Mouse (Mus musculus) T-helper 1 cell (primary cell): ENCODE measurements around the gene B3galt6.

Experiments
- in situ Hi-C: fragments of 300-600 bp; cut with MboI, MseI; formaldehyde crosslinking; loops from one replicate; pipeline ENCODE4 v1.15.1; 2025; ENCODE audit warnings: high pct_unique_total_duplicates

The B3galt6 gene

DNA sequence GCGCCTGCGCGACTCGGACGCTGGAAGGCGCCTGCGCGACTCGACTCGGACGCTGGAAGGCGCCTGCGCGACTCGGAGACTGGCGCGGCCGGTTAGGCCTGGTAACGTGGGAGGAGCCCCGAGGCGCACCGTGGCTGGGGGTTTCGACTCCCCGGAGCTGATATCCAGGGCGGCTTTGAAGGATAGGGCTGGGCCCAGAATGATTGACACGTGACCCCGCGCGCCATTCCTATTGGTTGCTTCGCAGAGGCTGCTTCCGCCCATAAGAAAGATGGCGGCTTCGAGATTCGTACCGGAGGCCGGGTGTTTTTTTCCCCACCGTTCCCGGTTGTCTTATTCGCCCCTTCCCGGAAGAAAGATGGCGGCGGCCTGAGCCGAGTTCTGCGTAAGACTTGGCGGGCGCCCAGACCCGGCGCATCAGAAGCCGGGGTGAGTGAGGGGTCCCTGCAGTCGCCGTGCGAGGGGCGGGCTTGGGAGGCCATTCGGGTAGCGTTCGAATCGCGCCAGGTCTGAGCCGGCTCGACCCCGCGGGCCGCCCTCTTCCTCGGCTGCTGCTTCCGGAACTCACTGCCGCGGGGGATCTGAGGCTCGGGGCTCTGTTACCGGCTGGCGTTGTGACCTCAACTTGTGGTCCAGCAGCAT, 578 bp upstream of the B3galt6 start:
- in situ Hi-C loops = no loop called here

DNA sequence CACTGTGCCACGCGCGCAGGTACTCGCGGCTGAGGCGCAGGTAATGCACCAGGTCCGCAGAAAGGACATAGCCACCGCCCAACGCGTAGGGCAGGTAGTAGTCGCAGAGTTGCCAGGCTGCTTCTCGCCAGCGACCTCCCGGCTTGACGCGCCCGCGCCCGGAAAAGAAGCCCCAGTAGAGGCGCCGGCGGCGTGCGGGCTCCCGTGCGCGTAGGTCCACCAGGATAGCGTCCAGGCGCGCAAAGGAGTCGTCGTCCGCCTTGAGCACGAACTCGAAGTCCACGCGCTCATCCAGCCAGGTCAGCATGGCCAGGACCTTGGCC, 580 bp downstream of the B3galt6 start:
- in situ Hi-C loops = no loop called here

DNA sequence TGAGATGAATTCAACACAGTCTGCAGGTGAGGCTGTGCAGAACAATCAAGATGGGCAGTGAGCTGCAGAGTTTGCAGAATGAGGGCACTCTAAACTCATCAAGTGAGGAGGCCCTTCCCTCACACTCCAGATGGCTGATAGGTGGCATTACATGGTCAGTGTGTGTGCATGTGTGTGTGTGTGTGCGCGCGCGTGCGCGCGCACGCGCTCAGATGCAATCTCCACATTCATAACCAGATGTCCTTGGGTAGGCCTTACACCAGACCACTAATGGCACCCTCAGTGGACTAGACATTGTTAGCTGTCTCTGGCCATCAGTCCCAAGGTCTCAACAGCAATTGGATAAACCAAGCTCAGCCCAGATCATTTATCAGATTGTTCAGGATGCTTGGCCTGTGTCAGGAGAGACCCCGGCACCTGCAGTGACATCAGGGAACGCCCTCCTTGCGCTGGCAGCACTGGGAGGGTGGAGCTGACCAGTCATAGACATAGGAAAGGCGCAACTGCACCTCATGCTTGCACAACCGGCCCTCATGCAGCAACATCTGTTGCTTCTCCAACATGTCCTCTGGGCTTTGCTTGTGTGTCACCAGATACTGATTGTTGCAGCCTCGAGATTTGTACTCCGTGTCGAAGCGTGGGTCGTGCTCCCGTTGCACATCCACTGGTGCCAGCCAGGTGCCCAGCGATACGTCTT, 1.1 kb downstream of the B3galt6 start:
- in situ Hi-C loops = no loop called here

DNA sequence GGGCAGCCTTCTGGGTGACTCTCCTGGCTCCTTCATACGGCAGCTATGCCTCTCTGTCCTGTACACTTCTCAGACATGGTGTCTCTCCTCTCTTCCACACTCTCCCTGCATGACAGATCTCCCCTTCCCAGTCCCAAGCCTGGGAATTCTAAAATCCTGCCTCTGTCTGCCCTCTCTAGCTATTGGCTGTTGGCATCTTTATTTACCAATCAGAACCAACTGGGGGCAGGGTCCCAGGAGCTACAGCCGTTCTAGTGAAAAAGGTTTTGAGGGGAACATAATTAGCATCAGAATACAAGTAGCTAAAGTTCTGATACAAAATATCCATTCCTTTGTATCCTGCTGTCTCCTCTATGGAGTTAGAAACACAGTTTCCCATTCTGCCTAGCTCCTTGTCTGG, 8.7 kb downstream of the B3galt6 start:
- in situ Hi-C loops = no loop called here

DNA sequence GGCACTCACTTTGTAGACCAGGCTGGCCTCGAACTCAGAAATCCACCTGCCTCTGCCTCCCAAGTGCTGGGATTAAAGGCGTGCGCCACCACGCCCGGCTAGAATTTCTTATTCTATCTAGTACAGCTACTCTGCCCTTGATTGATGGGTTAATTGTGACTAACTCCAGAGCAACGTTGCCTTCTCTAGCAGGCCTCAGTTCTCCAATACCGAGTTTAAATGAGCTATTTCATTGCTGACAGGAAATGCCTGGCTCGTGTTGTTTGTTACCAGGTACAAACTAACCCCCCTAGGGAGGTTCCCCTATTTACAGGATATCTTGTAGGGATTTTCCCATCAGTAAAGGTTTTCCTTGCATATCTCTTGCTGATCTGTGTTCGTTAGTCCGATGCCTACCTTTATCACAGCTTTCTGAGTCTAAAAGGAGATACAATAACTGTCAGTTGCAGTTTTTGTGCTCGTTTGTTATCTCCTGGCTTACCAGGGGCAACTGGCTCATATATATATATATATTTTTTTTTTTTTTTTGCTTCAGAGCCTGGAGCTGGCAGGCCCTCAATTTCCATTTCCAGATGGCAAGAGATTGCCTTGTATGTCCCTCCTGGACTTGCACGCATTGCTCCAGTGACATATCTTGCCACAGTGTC, 10.9 kb downstream of the B3galt6 start:
- in situ Hi-C loops = no loop called here

DNA sequence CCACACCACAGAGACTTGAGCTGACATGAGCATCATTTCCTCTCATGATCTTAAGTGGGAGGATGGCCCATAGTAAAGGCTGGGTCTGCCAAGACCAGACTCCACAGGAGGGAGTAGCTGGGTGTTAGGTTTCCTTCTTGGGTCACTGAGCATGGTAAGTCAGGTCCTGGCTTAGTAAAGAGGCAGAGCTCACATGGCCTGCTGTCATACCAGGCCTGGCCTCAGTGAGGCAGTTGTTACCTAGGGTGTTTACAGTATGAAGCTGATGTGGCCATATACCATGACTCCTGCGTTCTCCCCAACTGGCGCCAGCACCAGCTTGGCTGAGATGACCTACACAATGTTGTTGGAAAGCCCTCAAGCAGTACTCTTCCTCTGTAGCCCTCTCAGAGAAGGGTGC, 19.2 kb downstream of the B3galt6 start:
- in situ Hi-C loops = no loop called here

DNA sequence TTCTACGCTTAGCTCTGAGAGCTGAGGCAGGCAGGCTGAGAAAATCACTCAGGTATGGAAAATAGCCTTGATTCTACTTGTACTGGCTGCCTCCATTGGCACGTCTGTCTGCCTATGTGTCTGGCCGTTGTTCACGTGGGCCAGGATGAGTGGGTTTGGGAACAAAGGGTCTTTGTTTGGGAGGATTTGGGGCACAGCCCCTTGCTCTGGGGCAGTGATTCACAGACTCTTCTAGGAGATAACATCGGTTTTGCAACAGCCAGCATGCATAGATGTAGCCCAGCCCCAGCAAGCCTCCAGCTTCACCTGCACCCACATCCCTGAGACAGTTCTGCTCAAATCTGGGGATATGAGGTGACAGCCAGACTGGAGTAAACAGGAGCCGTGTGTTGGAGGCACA, 19.8 kb downstream of the B3galt6 start:
- in situ Hi-C loops = no loop called here

DNA sequence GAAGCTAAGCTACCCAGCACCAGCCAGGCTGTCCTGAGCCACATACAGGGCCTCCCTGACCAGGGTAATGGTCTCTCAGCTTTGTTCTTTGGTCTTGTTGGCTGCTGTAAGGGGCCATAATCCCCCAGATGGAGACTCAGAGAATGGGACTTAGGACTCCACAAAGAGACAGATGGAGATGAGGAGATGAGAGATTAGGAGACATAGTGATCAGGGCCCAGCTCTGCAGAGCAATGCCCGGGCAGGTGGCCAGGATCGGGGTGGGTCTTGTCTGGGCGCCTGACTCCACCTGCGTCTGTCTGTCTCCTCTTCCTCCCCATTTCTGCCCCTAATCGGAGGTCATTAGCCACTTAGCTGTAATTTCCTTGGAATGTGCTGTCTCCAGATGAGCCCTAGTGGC, 22.2 kb downstream of the B3galt6 start:
- in situ Hi-C loops = no loop called here

DNA sequence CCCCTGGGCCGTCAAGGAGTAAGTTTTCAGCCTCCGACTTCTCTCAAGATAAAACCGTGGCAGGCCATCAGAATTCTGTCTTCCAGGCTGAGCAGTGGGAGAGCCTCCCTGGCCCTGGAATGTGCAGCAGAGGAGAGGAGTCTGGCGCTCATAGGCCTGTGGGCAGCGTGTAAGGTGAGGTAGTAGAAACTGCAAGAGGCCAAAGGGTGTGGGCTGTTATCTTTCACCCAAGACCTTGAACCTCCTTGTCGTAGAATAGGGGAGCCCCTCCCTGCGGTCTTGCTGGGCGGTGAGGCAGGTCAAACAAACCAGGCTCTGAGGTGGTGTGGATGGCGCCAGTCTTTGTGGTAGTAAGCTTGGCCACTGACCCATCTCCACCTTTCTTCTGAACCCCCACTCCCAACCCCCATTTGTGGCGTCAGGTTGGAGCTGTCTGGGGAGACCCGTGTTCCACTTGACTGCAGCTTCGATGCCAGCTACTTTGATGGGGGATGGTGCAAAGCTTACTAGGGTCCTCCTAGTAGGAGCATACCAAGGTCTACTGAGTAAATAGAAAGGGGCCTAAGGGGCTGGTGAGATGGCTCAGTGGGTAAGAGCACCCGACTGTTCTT, 23.3 kb downstream of the B3galt6 start:
- in situ Hi-C loops = no loop called here

DNA sequence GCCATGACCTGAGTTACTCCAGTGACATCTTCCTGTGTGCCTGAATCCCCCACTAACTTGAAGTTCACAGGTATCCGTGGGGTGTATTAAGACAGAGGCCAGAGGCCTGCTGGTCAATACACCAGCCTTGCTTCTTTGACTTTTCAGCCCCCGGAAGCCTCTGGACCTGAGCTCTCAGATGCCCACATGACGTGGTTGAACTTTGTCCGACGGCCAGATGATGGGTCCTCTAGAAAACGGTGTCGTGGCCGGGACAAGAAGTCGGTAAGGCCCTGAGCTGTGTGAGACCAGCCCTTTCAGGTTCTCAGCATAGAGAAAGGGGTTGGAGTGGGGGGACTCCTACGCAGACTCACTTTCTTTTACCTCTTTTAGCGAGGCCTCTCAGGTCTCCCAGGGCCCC, 28.1 kb downstream of the B3galt6 start:
- in situ Hi-C loops = loop anchor here (5.0 kb wide), 1 partner anchor 68 kb away; no protein-coding TSS in a partner anchor

DNA sequence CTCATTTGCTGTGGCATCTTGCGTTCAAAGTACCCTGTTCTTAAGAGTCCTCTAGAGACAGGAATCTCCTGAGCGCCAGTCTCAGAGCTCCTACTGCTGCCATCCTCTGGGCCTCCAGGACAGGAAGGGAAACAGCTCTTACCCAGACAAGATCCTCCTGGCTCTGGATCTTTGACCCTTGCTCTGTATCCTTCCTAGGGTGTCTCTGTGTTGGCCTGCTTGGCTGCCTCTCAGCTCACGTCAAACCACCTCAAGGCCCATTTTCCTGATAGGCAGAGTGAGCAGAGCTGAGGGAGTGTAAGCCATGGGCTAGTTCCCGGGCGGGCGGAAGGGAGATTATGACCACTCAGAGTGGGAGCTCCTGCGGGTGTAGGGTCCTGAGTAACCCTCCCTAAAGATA, 29.3 kb downstream of the B3galt6 start:
- in situ Hi-C loops = loop anchor here (5.0 kb wide), 1 partner anchor 69 kb away; no protein-coding TSS in a partner anchor

DNA sequence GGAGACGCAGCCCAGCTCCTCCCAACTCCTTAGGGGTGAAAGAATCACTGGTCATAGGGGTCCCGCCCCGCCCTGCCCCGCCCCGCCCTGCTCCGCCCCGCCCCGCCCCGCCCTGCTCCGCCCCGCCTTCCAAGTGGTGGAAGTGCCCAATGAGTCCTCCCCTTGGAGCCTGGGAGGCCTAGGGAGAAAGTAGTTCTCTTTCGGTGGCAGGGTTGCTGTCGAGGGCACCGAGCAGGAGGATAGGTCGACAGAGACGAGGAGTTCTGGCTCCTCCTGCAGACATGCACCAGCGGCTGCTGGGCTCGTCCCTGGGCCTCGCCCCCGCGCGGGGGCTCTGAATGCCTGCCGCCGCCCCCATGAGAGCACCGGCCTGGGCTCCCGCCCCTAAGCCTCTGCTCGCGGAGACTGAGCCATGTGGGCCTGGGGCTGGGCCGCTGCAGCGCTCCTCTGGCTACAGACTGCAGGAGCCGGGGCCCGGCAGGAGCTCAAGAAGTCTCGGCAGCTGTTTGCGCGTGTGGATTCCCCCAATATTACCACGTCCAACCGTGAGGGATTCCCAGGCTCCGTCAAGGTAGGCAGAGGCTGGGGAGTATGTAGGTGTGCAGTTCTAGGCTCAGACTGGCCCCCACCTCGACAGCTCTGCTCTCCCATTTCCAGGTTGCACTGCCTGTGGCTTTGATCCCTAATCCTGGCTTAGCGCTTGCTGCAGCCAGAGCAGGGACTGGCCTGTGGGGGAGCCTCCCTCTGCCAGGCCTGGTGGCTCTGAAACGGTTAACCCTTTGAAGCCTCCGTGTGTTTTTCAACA, 30.1 kb downstream of the B3galt6 start, which contains the start of gene C1qtnf12:
Gene C1qtnf12, plus strand, starts transcription at position 152 of the 805 bp plus-strand sequence.
- in situ Hi-C loops = loop anchor here (5.0 kb wide), 1 partner anchor 70 kb away; no protein-coding TSS in a partner anchor

DNA sequence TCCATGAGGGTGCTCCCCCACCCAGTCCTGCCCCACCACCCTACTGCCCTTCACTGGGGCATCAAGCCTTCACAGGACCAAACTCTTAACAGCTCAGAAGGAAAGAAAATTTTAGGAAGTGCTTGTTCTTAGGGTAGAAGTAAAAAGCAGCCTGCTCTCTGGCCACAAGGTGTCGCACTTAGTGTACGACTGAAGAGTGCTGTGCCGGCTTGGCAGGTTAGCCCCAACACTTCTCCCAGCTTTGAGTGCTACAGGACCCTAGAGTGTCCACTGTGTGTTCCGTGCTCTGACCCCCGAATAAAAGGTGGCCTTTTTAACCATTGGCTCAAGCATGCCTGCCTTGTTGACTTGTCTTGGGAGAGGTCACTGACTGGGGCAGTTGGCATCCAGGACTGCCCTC, 33.2 kb downstream of the B3galt6 start:
- in situ Hi-C loops = no loop called here

DNA sequence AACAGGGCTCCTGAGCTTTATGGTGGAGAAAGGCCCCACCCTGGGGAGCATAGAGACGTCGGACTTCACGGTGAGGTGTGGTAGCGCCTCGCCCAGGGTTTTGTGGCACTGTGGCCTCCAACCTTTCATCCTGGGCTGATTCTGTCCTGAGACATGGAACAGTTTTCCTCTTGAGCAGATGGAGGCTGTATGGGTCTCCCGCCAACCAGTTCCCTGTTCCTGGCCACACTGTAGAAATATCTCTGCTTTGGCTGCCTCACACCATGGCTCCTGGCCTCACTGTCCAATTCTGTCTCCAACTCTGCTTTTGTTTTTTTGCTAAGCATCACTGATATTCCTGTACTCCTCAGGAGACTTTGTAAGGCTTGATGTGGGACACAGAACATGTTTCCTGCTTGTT, 37.0 kb downstream of the B3galt6 start:
- in situ Hi-C loops = no loop called here

DNA sequence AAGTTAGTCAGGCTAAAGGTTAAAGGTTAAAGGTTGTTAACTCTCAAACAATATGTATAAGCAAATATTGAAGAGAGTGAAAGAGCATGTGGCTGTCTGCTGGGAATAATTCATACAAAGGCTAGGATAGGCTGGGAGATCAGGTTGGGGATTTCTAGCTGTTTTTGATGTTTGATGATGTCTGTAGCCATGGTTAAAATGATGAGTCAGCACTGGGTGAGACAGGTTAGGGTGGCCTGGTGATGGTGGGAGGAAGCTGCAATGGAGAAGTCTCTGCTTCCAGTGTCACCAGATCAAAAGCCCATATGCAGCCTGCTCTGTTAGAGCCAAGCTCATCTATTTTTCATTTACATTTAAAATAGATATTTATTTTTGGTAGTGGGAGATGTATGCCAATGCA, 45.4 kb downstream of the B3galt6 start:
- in situ Hi-C loops = no loop called here

DNA sequence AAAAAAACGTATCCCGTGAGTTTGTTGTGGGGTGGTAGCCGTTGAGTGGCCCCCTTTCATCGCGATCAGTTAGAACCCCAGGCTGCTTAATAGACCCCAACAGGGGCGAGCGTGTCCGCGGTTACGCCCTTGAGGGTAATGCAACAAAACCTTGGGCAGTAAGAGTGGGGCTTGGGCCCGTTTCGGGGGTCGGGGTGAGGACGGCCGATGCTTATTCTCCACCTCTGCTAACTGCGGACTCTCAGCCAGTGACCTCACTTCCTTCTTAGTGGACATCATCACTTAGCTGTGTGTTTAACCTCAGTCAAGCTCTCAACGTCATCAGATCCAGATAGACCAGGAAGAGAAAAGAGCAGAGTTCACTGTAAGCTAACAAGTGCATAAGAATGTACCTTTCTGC, 48.2 kb downstream of the B3galt6 start:
- in situ Hi-C loops = loop anchor here (5.0 kb wide), 1 partner anchor 52 kb away; the partner anchor contains the start of genes Acap3 and Pusl1

DNA sequence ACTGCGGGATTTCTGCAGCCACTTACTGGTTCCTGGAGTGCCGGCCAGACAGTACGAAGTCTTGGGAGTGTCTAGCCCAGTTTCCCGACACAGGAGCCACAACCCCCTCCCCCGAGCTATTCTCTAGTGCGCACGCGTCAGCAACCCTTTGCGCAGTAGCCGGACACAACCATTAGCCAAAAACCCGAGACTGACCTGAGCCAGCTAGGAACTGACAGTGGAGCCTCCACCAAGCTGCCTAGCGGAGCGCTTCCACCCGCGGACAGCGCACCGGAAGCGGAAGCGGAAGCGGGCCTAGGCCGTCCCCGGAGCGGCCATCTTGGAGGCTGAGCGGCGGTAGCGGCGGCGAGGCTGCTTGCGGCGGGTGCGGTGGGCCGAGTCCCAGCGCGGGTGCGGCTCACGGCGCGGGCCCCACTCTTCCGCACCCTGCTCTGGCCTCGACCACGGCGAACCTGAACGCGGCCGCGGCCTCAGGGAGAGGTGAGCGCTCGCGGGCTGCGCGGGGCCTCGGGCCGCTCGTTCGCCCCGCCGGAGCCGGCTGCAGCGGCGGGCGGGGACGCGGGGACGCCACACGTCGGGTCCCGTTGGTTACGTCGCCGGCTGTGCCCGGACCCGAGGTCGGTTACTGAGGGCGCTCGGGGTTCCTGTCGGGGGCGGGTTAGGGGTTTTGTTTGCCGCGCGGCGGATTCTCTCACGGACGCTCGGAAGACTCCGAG, 48.8 kb downstream of the B3galt6 start, which contains the start of gene Ube2j2:
Gene Ube2j2, plus strand, starts transcription at position 298 of the 716 bp plus-strand sequence.
- in situ Hi-C loops = loop anchor here (5.0 kb wide), 1 partner anchor 51 kb away; the partner anchor contains the start of genes Acap3 and Pusl1

DNA sequence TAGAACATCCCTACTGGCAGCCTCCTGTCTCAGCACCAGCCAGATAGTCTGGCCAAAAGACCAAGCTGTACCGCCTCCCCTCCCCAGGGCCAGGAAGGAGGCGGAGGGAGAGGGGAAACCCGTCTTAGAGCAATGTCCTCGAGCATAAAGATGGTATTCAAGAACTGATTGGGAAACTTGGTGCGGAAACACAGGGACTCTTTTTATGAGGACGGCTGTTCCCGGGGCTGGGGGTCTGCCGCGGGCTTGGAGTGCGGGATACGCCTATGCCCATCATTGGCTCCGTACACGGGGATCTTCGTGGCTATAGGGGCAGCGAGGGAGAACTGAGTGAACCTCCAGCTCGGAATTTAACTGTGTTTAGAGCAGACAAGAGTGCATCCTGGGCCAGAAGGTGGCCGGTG, 49.4 kb downstream of the B3galt6 start:
- in situ Hi-C loops = loop anchor here (5.0 kb wide), 1 partner anchor 51 kb away; the partner anchor contains the start of genes Acap3 and Pusl1
